Mouse (Mus musculus) liver, embryonic 11.5 days (tissue): ENCODE data around the gene Olfr1368. TPM values are rescaled to one million over a fixed set of nuclear protein-coding genes. Genes with fewer than 3 reads are reported as not detected.

Experiments
- ATAC-seq: fragments of 200-750 bp; cut with Nextera tagmentation; replicated peaks from 2 replicates; pipeline ENCODE4 v1.8.0; 2017; ENCODE audit warnings: moderate number of reproducible peaks, mild to moderate bottlenecking, moderate TSS enrichment, moderate library complexity; ENCODE audit not compliant: low FRiP score
- DNase-seq: peaks from one replicate; pipeline ENCODE4 v3.0.0-alpha.2; 2017; ENCODE audit warnings: low spot score
- H3K27ac ChIP-seq: fragments of 300-500 bp; sonication (generic); 2 replicates; pipeline ENCODE4 v1.5.1; 2014; ENCODE audit warnings: mild to moderate bottlenecking, low read depth, low read length, control low read depth
- H3K27me3 ChIP-seq: fragments of 300-500 bp; sonication (generic); replicated peaks from 2 replicates; pipeline ENCODE4 v1.6.1; 2014; ENCODE audit warnings: low read length, mixed read lengths; ENCODE audit not compliant: control insufficient read depth, insufficient read depth
- H3K36me3 ChIP-seq: fragments of 300-500 bp; sonication (generic); 2 replicates; pipeline ENCODE4 v1.6.1; 2014; ENCODE audit warnings: mild to moderate bottlenecking, low read length, moderate library complexity, mixed read lengths; ENCODE audit not compliant: control insufficient read depth, insufficient read depth
- H3K4me1 ChIP-seq: fragments of 300-500 bp; sonication (generic); replicated peaks from 2 replicates; pipeline ENCODE4 v1.6.1; 2014; ENCODE audit warnings: low read length, mixed read lengths; ENCODE audit not compliant: control insufficient read depth, insufficient read depth
- H3K4me2 ChIP-seq: fragments of 300-500 bp; sonication (generic); 2 replicates; pipeline ENCODE4 v1.6.1; 2014; ENCODE audit warnings: mild to moderate bottlenecking, control low read depth, moderate library complexity
- H3K4me3 ChIP-seq: fragments of 300-500 bp; sonication (generic); 2 replicates; pipeline ENCODE4 v1.5.1; 2014; ENCODE audit warnings: low read depth, low read length, control low read depth
- H3K9ac ChIP-seq: fragments of 300-500 bp; sonication (generic); 2 replicates; pipeline ENCODE4 v1.6.1; 2014; ENCODE audit warnings: low read depth, low read length, control low read depth
- H3K9me3 ChIP-seq: fragments of 300-500 bp; sonication (generic); 2 replicates; pipeline ENCODE4 v1.6.1; 2016; ENCODE audit warnings: low read length, inconsistent platforms, mixed read lengths; ENCODE audit not compliant: control insufficient read depth
- WGBS: fragments of 180-500 bp; shearing (Covaris S2); extraction: QIAGEN DNeasy Blood & Tissue Kit; methylation state at CpG from one replicate; pipeline ENCODE4 v1.1.7; 2014; 5-methylcytosine and 5-hydroxymethylcytosine counted together
- polyA plus RNA-seq: library from polyadenylated mRNA; unstranded; fragments of >200 nt; fragmentation: Nextera tagmentation; extraction: Ambion mirVana; gene quantifications from 2 replicates; pipeline ENCODE4 v1.2.1, GENCODE M21; 2014

The Olfr1368 gene
- polyA plus RNA-seq, 1 experiment from 2014 or later: not detected

DNA sequence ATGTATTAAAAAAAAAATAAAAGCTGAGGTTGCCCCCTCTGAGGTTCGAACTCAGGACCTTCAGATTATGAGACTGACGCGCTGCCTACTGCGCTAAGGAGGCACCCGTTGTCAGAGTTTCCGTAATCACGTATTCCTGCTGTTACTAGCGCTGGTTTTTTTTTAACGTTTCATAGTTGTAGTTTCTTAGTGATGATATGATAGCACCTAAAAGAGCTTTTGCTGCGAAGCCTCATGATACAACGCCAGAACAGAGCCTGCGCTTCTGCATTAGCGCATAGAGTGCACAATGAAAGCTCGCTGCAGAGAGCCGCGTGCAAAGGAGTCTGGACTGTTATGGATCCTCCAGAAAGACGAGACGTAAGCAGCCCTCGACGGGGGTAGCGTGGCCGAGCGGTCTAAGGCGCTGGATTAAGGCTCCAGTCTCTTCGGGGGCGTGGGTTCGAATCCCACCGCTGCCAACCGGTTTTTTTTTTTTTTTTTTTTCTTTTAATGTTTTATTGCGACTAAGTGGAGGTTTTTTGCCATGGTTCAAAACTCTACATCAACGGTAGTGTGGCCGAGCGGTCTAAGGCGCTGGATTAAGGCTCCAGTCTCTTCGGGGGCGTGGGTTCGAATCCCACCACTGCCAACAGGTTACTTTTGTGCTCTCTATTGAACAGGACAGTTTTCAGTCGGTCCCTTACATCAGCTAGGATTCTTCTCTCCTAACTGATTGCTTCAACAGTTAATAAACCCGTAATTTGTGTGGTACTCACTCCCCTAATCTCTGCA lies 24.2 kb upstream of the Olfr1368 start:
- H3K27ac ChIP-seq: no peak overlapping the region
- H3K9ac ChIP-seq: peak overlapping the region; percentile 46; the same call in 1 of the 2 replicates
- ATAC-seq: peak; percentile 78
- DNase-seq: peak; percentile 89
- H3K9me3 ChIP-seq: no peaks in the 10 kb centered on the region
- peak overlapping the region; percentile 69 for H3K4me3 ChIP-seq
- H3K4me2 ChIP-seq: peak overlapping the region; percentile 99
- peaks cover 8% of the 10 kb centered on the region for H3K4me1 ChIP-seq
- no peaks in the 10 kb centered on the region for H3K36me3 ChIP-seq
- under 1% methylated on average over 39 of the region's 39 CpGs for WGBS
- H3K27me3 ChIP-seq: no peaks in the 10 kb centered on the region; the same call in 1 of the 2 replicates

DNA sequence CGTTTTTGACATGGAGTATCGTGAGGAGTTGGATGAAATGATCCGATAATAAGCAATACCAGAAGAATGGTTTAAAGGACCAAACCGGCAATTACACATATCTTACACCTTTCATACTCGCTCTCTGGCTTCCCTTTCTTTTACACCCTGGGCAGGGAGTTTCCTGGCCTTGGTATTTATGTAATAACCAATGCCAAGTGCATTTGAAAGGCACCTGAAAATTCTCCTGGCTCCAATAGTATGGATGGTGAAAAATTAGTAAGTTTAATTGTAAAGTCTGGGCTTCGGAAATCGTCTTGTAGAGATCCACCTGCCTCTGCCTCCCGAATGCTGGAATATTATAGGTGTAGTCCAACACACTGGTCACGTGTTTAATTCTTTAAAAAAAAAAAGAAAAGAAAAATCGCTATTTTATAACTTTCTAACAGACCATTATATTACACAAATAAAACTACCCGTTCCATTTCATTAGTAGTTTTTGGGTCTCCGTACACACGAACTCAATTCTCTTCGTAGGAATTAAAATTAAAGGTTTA lies 23.5 kb upstream of the Olfr1368 start:
- no peak for DNase-seq
- H3K9me3 ChIP-seq: no peaks in the 10 kb centered on the region
- no peak overlapping the region for H3K27ac ChIP-seq
- WGBS: 2% methylated on average over 14 of the region's 14 CpGs
- peaks cover 8% of the 10 kb centered on the region for H3K4me1 ChIP-seq
- H3K4me3 ChIP-seq: peak overlapping the region; percentile 69
- H3K27me3 ChIP-seq: no peaks in the 10 kb centered on the region; the same call in 1 of the 2 replicates
- no peaks in the 10 kb centered on the region for H3K36me3 ChIP-seq
- peak overlapping the region; percentile 99 for H3K4me2 ChIP-seq
- 0 out of 2 replicates have a peak overlapping the region, but pooled peaks have one; percentile 4 for H3K9ac ChIP-seq
- no peak for ATAC-seq

DNA sequence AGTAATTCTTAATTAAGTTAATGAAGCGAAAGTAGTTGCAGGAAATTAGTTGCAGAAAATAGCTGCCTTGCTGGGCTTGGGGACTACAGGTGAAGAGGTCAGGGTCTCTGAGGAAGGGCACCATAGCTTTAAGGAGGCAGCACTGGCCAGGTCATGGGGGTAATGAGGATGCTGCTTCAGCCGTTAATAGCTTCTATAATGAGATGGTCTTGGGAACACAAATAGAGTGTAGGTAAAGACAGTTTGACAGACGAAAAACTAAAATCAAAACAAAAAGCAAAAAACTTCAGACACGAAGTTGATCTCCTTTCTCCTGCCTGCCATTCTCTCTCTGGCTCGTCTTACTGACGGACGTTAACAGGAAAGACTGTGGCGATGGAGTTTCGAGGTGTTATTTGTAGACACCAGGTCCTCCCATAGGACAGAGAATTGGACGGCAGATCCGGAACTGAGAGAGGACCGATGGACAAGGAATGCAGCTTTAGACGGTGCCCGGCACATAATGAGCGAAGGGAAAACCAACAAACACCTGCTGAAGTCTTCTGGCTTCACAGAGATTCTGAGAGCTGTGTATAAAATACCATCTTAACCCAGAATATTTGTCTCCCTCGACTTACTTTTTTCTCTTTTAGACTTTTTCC lies 22.8 kb upstream of the Olfr1368 start:
- no peaks in the 10 kb centered on the region; the same call in 1 of the 2 replicates for H3K27me3 ChIP-seq
- peak overlapping the region; percentile 60 for H3K9ac ChIP-seq
- ATAC-seq (no peak), DNase-seq (peak; percentile 57)
- H3K9me3 ChIP-seq: no peaks in the 10 kb centered on the region
- 1% methylated on average over 16 of the region's 16 CpGs for WGBS
- peak overlapping the region; percentile 69 for H3K4me3 ChIP-seq
- H3K4me1 ChIP-seq: peaks cover 8% of the 10 kb centered on the region
- peak overlapping the region; percentile 99 for H3K4me2 ChIP-seq
- no peaks in the 10 kb centered on the region for H3K36me3 ChIP-seq
- peak overlapping the region; percentile 16; the same call in 1 of the 2 replicates for H3K27ac ChIP-seq

DNA sequence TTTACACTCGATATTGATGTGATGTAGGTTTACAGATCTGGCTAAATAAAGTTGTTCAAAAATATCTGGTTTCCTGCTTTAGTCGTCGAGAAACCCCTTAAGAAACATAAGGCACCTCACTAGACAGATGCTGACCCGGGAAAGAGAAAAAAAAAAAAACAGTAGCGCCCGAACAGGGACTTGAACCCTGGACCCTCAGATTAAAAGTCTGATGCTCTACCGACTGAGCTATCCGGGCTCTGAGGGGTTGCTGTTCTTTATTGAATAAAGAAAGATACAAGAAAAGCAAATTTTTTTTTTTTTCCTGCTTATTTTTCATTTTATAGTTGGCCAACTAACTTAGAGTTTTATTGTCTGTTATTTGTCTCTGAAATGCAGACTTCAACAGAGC lies 22.2 kb upstream of the Olfr1368 start:
- WGBS: under 1% methylated on average over 8 of the region's 8 CpGs
- H3K9me3 ChIP-seq: no peaks in the 10 kb centered on the region
- H3K4me2 ChIP-seq: peak overlapping the region; percentile 99
- peak overlapping the region; percentile 69 for H3K4me3 ChIP-seq
- no peaks in the 10 kb centered on the region for H3K36me3 ChIP-seq
- DNase-seq (no peak), ATAC-seq (0 out of 2 replicates have a peak, but pooled peaks have one; percentile 29)
- peak overlapping the region; percentile 60 for H3K9ac ChIP-seq
- peaks cover 8% of the 10 kb centered on the region for H3K4me1 ChIP-seq
- no peak overlapping the region for H3K27ac ChIP-seq
- no peaks in the 10 kb centered on the region; the same call in 1 of the 2 replicates for H3K27me3 ChIP-seq

DNA sequence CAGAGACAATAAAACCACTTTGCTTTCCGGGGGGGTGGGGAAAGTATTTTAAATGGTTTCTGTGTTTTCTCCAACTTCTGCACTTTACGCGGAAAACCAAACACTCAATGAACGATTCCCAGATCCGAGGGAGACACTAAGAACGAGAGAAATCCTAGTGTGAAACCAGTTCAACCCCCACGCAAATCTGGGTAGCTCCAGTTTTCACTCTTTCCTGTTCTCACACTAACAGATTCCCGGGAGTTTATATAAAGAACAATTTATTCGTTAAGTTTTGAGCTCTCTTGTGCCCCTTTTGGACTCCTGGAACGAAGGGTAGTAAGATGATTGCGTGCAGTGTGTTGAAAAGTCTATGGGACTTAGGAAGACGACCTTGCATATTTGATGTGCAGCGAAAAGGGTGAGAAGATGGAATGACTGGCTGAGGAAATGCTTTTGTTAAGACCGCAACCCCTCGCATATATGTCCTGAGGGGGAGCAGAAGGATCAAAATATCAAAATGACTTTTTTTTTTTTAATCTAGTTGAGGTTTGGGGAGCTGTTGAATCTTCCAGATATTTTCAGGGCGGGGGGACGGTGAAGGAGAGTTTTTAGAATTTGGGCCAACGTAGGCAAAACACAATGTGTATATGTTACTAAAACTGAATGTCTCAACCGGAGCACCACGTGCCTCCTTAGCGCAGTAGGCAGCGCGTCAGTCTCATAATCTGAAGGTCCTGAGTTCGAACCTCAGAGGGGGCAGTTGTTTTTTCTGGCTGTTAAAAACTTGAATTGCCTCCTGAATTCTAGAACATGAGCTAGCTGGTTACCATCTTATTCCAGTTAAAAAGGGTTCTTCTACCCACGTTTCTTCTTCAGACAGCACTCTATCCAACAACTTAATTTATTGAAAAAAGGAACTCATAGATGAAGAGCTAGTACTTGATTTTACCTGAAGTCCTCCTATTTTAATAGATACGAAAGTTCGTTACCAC lies 21.6 kb upstream of the Olfr1368 start:
- H3K4me2 ChIP-seq: peak overlapping the region; percentile 99
- peak overlapping the region; percentile 69 for H3K4me3 ChIP-seq
- DNase-seq (peak; percentile 82), ATAC-seq (peak; percentile 24)
- H3K36me3 ChIP-seq: no peaks in the 10 kb centered on the region
- whole genome bisulfite sequencing: under 1% methylated on average over 27 of the region's 27 CpGs
- no peaks in the 10 kb centered on the region; the same call in 1 of the 2 replicates for H3K27me3 ChIP-seq
- H3K4me1 ChIP-seq: peaks cover 8% of the 10 kb centered on the region
- H3K9me3 ChIP-seq: no peaks in the 10 kb centered on the region
- H3K27ac ChIP-seq: no peak overlapping the region
- H3K9ac ChIP-seq: peak overlapping the region; percentile 53

DNA sequence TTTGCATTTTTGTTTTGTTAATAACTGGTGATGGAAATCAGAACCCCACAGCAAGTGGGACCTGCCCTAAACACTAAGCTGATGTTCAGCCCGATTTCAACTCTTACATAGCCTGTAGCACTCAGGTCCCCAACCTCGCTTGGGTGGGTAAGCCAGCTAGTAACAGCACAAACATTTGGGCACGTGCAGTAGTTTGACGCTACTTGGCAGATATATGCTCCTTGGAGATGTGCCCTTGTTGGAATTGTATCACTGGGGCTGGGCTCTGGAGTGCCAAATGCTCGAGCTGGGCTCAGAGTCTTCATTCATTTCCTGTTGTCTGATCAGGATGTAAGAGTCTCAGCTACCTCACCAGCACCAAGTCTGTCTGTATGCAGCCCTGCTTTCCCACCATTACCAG lies 16.9 kb upstream of the Olfr1368 start:
- H3K4me3 ChIP-seq: no peak overlapping the region
- no peaks in the 10 kb centered on the region; the same call in 1 of the 2 replicates for H3K27me3 ChIP-seq
- H3K4me2 ChIP-seq: 0 out of 2 replicates have a peak overlapping the region, but pooled peaks have one; percentile 22
- no peak overlapping the region for H3K9ac ChIP-seq
- no peak overlapping the region for H3K27ac ChIP-seq
- 54% methylated on average over 5 of the region's 5 CpGs for WGBS
- no peak for ATAC-seq
- DNase-seq: no peak
- H3K4me1 ChIP-seq: no peaks in the 10 kb centered on the region; the same call in 1 of the 2 replicates
- H3K36me3 ChIP-seq: no peaks in the 10 kb centered on the region
- H3K9me3 ChIP-seq: no peaks in the 10 kb centered on the region

DNA sequence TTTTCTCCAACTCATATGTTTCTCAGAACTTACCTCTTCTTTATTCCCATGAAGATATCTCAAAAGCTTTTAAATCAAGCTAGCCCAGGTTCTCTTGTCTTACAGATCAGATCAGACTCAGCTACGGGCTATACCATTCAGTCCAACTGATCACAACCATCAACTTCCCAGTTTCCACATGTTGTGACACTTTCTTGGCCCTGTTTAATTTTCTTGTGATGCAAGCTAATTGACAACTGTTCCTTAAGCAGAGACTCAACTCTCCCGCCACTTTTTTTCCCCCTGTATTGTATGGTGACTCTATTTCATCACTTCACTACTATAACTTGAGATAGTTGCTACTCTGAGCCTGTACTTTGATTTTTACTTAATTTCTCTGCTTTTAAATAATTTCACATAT lies 15.9 kb upstream of the Olfr1368 start:
- H3K27ac ChIP-seq: no peak overlapping the region
- DNase-seq: no peak
- no peaks in the 10 kb centered on the region for H3K9me3 ChIP-seq
- H3K27me3 ChIP-seq: no peaks in the 10 kb centered on the region; the same call in 1 of the 2 replicates
- H3K4me1 ChIP-seq: no peaks in the 10 kb centered on the region; the same call in 1 of the 2 replicates
- peak overlapping the region; percentile 60 for H3K4me3 ChIP-seq
- peak overlapping the region; percentile 71 for H3K4me2 ChIP-seq
- WGBS: 47% methylated on average over 2 of the region's 2 CpGs
- no peak overlapping the region for H3K9ac ChIP-seq
- ATAC-seq: no peak
- no peaks in the 10 kb centered on the region for H3K36me3 ChIP-seq
